Mouse (Mus musculus) kidney, embryonic 14.5 days (tissue): Measurements from ENCODE around the gene Gfod2. TPM values are rescaled to one million over a fixed set of nuclear protein-coding genes. Genes with fewer than 3 reads are reported as not detected.

Experiments used
- ATAC-seq: fragments of 200-750 bp; cut with Nextera tagmentation; 2 replicates; pipeline ENCODE4 v1.8.0; 2017; ENCODE audit warnings: moderate number of reproducible peaks, mild to moderate bottlenecking, moderate TSS enrichment, moderate library complexity; ENCODE audit not compliant: low FRiP score, low TSS enrichment
- H3K27ac ChIP-seq: fragments of 300-500 bp; sonication (generic); 2 replicates; pipeline ENCODE4 v1.5.1; 2014; ENCODE audit warnings: low read depth, mild to moderate bottlenecking, low read length, moderate library complexity, mixed read lengths
- H3K27me3 ChIP-seq: fragments of 300-500 bp; sonication (generic); 2 replicates; pipeline ENCODE4 v1.6.1; 2014; ENCODE audit warnings: mild to moderate bottlenecking, low read length; ENCODE audit not compliant: control insufficient read depth, insufficient read depth
- H3K36me3 ChIP-seq: fragments of 300-500 bp; sonication (generic); 2 replicates; pipeline ENCODE4 v1.6.1; 2014; ENCODE audit warnings: low read length, mixed read lengths; ENCODE audit not compliant: control insufficient read depth, insufficient read depth
- H3K4me1 ChIP-seq: fragments of 300-500 bp; sonication (generic); 2 replicates; pipeline ENCODE4 v1.6.1; 2014; ENCODE audit warnings: low read length, mixed read lengths; ENCODE audit not compliant: control insufficient read depth, insufficient read depth
- H3K4me2 ChIP-seq: fragments of 300-500 bp; sonication (generic); replicated peaks from 2 replicates; pipeline ENCODE4 v1.6.1; 2014; ENCODE audit warnings: low read depth, mild to moderate bottlenecking, low read length
- H3K4me3 ChIP-seq: fragments of 300-500 bp; sonication (generic); 2 replicates; pipeline ENCODE4 v1.5.1; 2014; ENCODE audit warnings: mild to moderate bottlenecking, low read length
- H3K9ac ChIP-seq: fragments of 300-500 bp; sonication (generic); 2 replicates; pipeline ENCODE4 v1.6.1; 2014; ENCODE audit warnings: low read depth, mild to moderate bottlenecking, low read length, moderate library complexity
- H3K9me3 ChIP-seq: fragments of 300-500 bp; sonication (generic); 2 replicates; pipeline ENCODE4 v1.6.1; 2016; ENCODE audit warnings: low read length; ENCODE audit not compliant: control insufficient read depth
- WGBS: fragments of 180-500 bp; shearing (Covaris S2); extraction: QIAGEN DNeasy Blood & Tissue Kit; methylation state at CpG from one replicate; pipeline ENCODE4 v1.1.7; 2014; 5-methylcytosine and 5-hydroxymethylcytosine counted together
- polyA plus RNA-seq: library from polyadenylated mRNA; unstranded; fragments of >200 nt; fragmentation: Nextera tagmentation; extraction: Ambion mirVana; gene quantifications from 2 replicates; pipeline ENCODE4 v1.2.1, GENCODE M21; 2014

Gene Gfod2
- polyA plus RNA-seq, result 11.9 and 15.8 TPM in 2 replicates

DNA sequence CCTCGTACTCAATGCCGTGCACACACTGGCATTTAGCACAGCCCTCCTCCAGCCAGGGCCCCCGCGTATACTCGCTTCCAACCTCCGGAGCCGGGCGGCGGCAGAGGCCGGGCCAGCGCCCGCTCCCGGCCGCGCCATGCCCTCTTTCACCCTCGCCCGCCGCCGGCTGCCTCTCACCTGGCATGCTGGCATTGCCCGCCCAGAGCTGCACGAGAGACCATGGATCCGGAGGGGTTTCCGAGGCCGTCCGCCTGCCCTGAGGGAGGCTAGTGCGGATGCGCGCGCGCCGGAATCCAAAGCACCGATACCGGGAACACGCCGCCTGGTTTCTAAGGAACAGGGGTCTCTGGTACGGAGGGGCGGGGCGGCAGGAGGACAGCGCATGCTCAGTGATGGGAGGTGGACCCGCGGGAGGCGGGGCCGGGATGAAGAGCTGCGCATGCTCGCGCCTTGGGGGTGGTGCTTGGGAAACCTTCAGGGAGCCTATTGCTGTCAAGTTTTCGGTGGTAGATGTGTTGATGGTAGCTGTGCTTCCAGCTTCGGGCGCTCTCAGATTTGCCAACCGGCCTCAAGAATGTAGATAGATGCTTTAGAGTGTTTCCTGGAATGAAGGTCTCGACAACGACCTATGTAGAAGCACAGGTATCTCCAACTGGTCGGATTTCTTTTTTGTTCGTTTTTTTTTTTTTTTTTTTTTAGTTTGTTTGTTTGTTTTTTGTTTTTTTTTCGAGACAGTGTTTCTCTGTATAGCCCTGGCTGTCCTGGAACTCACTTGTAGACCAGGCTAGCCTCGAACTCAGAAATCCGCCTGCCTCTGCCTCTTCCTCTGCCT lies at the start of gene Gfod2:
Gene Gfod2, minus strand, starts transcription at position 388 of the 832 bp plus-strand sequence.
- Histone ChIP-seq H3K27ac (peak within 1 kb of the TSS; percentile 55; the same call in 1 of the 2 replicates), H3K9ac (peak within 1 kb of the TSS; percentile 82), H3K4me1 (no peaks in the 10 kb centered on the region), H3K27me3 (no peaks in the 10 kb centered on the region), H3K9me3 (no peaks in the 10 kb centered on the region), H3K36me3 (no peaks in the 10 kb centered on the region), H3K4me3 (peak within 1 kb of the TSS; percentile 97), H3K4me2 (peak within 1 kb of the TSS; percentile 61)
- ATAC-seq, result peak; percentile 99
- 3% methylated on average over 57 of the region's 57 CpGs for WGBS

DNA sequence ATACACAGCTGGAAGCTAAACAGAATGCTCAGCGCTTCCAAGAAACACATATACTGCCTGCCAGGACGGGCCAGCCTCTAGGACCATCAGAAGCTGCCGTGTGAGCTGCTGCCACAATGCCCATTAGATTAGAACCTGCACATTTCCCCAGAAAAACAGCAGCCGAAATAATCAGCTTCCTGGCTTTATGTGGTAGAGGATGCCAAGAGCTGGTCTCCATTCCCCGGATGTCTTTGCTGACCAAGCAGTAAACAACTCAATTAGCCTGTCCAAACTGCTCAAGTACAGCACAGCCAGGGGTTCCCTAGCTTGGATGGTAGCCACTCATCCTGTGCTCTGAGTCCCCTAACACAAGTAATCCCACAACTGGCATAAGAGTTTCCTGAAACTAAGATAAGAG lies 49.3 kb upstream of the Gfod2 start:
- no peak for ATAC-seq
- Histone ChIP-seq H3K9ac (no peak overlapping the region), H3K36me3 (peaks cover 28% of the 10 kb centered on the region; the same call in 1 of the 2 replicates), H3K4me3 (no peak overlapping the region), H3K9me3 (no peaks in the 10 kb centered on the region), H3K27ac (no peak overlapping the region), H3K4me1 (no peaks in the 10 kb centered on the region; the same call in 1 of the 2 replicates), H3K27me3 (no peaks in the 10 kb centered on the region), H3K4me2 (no peak overlapping the region)
- WGBS, result 75% methylated on average over 5 of the region's 5 CpGs

DNA sequence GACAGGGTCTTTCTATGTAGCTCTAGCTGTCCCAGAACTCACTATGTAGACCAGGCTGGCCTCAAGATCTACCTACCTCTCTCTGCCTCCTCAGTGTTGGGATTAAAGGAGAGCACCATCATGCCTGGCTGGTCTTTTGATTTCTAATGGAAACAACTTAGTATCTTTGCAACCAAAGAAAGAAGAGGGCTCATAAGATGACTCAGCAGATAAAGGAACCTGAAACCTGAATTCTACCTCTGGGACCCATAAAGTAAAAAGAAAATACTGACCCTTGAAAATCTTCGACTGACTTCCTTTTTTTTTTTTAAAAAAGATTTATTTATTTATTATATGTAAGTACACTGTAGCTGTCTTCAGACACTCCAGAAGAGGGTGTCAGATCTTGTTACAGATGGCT lies 47.5 kb upstream of the Gfod2 start:
- H3K36me3 ChIP-seq, result peaks cover 15% of the 10 kb centered on the region; the same call in 1 of the 2 replicates
- H3K4me3 ChIP-seq, result no peak overlapping the region
- H3K4me1 ChIP-seq, result no peaks in the 10 kb centered on the region; the same call in 1 of the 2 replicates
- H3K27ac ChIP-seq, result no peak overlapping the region
- ATAC-seq, result no peak
- H3K27me3 ChIP-seq, result no peaks in the 10 kb centered on the region
- no peak overlapping the region for H3K9ac ChIP-seq
- 54% methylated on average over 1 of the region's 1 CpGs for WGBS
- no peaks in the 10 kb centered on the region for H3K9me3 ChIP-seq
- H3K4me2 ChIP-seq, result no peak overlapping the region

DNA sequence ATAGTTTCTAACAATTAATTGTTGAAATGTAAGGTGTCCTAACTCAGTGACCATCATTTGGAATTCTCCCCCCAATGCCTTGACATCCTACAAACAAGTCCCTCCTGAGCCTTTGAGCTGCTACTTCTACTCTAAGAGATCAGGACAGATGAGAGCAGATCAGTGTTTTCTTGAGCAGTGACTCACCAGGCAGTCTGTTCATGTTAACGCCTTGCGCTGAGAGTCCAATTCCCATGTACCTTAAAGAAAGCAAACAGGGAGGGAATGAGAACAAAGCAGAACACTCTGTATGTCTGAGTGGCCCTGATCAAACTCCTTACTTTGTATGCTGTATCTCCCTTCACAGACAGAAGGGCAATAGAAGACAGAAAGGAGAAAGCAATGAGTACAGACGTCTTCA lies 46.9 kb upstream of the Gfod2 start:
- H3K4me3 ChIP-seq, result no peak overlapping the region
- no peaks in the 10 kb centered on the region; the same call in 1 of the 2 replicates for H3K4me1 ChIP-seq
- no peaks in the 10 kb centered on the region for H3K27me3 ChIP-seq
- H3K36me3 ChIP-seq, result peaks cover 15% of the 10 kb centered on the region; the same call in 1 of the 2 replicates
- H3K9ac ChIP-seq, result no peak overlapping the region
- ATAC-seq, result no peak
- no peaks in the 10 kb centered on the region for H3K9me3 ChIP-seq
- 86% methylated on average over 3 of the region's 3 CpGs for WGBS
- H3K4me2 ChIP-seq, result no peak overlapping the region
- H3K27ac ChIP-seq, result no peak overlapping the region

DNA sequence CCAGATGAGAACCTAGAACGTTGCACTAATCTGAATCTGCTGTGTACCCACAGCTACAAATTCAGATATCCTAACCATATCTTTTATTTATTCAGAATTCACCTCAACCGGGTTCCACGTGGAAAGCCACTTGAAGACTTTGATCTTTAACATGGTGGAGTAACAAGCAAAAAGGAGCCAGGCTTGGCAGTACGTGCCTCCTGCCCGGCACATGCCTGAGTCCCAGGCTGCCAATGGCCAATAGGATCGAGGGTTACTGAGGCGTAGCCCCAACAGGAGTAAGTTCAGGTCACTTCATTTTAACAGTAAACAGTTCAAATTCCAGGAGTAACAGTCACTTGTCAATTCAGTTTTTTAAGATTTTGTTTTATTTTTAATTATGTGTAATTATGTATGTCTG lies 46.3 kb upstream of the Gfod2 start:
- Histone ChIP-seq H3K4me1 (no peaks in the 10 kb centered on the region; the same call in 1 of the 2 replicates), H3K4me3 (no peak overlapping the region), H3K36me3 (peaks cover 15% of the 10 kb centered on the region; the same call in 1 of the 2 replicates), H3K9ac (no peak overlapping the region), H3K9me3 (no peaks in the 10 kb centered on the region), H3K27me3 (no peaks in the 10 kb centered on the region), H3K27ac (no peak overlapping the region), H3K4me2 (no peak overlapping the region)
- ATAC-seq, result no peak
- 86% methylated on average over 7 of the region's 7 CpGs for WGBS

DNA sequence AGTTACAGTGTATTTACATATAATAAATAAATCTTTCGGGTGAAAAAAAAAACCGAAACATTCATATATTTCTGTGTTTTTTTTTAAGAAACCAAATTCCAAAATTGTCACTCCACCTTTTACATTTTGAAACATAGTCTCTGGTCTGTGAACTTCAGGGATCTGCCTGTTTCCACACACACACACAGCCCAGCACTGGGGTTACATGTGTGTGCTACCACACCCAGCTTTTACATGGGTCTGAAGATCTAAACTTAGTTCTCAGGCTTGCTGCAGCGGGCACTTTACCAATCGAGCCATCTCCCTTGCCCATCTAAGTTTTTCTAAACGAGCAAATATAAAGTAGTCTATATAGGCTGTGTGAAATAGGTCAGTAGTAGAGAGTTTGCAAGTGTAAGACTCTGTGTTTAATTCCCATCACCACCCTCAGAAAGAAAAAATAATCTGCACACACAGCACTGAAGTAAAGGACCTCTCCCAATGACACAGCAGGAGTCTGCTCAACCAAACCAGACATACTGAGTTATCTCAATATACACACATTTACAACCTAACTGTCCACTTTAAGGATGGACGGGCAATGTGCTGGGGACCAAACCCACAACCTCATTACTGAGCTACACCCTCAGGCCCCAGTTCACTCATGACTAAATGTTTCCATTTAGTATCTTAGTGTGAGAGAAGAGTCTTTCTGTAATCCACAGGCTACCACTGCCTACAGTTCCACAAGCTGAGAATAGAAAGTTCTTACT lies 42.9 kb upstream of the Gfod2 start:
- WGBS, result 90% methylated on average over 6 of the region's 6 CpGs
- ATAC-seq, result no peak
- H3K4me2 ChIP-seq, result no peak overlapping the region

DNA sequence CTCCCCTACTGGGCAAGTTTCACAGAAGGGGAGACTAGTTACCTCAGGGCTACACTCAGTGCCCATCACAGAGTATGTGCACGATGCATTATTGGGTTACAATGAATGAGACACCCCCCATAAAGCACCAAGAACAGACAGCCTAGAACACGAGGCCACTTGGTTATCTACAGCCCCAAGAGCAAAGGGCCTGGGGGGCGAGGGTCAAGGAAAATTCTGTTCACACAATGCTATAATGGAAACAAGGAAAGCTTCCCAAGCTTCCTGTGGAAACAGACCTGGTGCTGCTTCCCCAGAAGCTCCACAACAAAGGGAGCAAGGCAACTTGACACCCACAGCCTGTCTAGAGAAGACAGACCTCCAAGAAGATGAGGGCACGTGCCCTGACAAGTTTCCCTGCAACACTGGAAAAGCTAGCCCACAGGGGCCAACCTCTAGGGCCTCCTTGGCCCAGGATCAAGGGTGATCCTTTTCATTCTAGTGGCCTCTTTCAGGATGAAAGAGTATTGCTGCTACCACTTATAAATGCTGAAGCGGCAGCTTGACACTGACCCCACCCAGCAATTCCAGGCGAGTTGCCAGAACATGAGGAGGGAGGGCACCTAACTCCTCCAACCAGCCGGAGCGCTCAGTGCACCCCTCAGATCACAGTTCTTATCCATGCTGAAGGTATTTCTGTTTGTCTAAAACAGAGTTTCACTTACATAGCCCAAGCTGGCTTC lies 40.8 kb upstream of the Gfod2 start:
- Histone ChIP-seq H3K4me2 (no peak overlapping the region), H3K4me1 (peaks cover 10% of the 10 kb centered on the region; the same call in 1 of the 2 replicates), H3K9me3 (no peaks in the 10 kb centered on the region), H3K27ac (no peak overlapping the region), H3K4me3 (no peak overlapping the region), H3K27me3 (no peaks in the 10 kb centered on the region), H3K36me3 (peaks cover 3% of the 10 kb centered on the region; the same call in 1 of the 2 replicates), H3K9ac (no peak overlapping the region)
- WGBS, result 35% methylated on average over 8 of the region's 8 CpGs
- 0 out of 2 replicates have a peak, but pooled peaks have one; percentile 20 for ATAC-seq

More for the DNA sequence above, 42.9 kb upstream of the Gfod2 start:
- H3K9ac ChIP-seq, result no peak overlapping the region
- no peak overlapping the region for H3K4me3 ChIP-seq
- H3K27ac ChIP-seq, result no peak overlapping the region
- H3K4me1 ChIP-seq, result peaks cover 10% of the 10 kb centered on the region; the same call in 1 of the 2 replicates
- H3K27me3 ChIP-seq, result no peaks in the 10 kb centered on the region
- H3K36me3 ChIP-seq, result peaks cover 11% of the 10 kb centered on the region; the same call in 1 of the 2 replicates
- no peaks in the 10 kb centered on the region for H3K9me3 ChIP-seq

DNA sequence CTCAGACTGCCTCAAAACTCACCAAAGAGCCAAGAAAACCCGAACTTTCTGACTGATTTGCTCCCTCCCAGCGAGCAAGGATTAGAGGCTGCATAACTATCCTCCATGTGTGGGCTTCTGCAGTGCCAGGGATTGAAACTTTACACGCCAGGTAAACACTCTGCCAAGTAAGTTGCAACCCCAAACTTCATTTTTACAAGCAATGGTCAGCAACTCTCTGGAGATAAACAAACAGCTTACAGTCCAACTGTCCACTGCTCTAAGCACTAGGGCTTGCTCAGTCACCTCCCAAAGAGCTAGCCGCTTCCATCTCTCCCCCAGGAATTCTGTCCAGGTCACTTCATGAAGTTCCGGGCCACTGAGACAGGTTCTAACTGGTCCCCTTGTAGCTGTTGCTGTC lies 39.9 kb upstream of the Gfod2 start:
- Histone ChIP-seq H3K4me2 (no peak overlapping the region), H3K27me3 (no peaks in the 10 kb centered on the region), H3K36me3 (no peaks in the 10 kb centered on the region), H3K4me1 (peaks cover 10% of the 10 kb centered on the region; the same call in 1 of the 2 replicates), H3K27ac (no peak overlapping the region), H3K9me3 (no peaks in the 10 kb centered on the region), H3K9ac (no peak overlapping the region), H3K4me3 (no peak overlapping the region)
- ATAC-seq, result no peak
- 92% methylated on average over 5 of the region's 5 CpGs for WGBS
